Mouse (Mus musculus) kidney, adult 2 months (tissue): ENCODE data around the gene Nop2.

Experiments
- CTCF ChIP-seq: fragments of 200-500 bp; conservative IDR thresholded peaks from 2 replicates; pipeline ENCODE4 v1.5.1; 2011; ENCODE audit warnings: low read depth, mild to moderate bottlenecking, control low read depth, low read length, moderate library complexity, mixed read lengths; ENCODE audit not compliant: insufficient read depth, insufficient read length
- POLR2A ChIP-seq: fragments of 200-500 bp; IDR thresholded peaks from one replicate; pipeline ENCODE4 v1.6.1; 2011; ENCODE audit warnings: low read depth, low read length, control low read depth

DNA sequence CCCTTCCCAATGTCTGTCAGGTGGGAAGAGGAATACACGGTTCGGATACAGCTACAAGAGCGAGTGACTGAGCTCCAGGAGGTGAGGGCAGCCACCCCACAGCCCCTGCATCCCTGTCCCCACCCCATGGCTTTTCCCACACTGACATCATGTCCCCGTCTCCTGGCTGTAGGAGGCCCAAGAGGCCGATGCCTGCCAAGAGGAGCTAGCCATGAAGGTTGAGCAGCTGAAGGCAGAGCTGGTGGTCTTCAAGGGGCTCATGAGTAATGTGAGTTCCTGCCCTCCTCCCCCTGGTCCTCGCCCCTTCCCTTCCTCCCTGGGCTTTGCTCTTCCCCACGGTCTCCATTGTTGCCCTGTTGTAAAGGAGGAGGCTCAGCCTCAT is 17.9 kb downstream of the Nop2 start:
- TF ChIP-seq POLR2A (no peak), CTCF (no peak)
